Mouse (Mus musculus) B cell, adult 2 months (primary cell): Measurements from ENCODE around the gene B4gat1.

ENCODE experiments used
- DNase-seq, 2 experiments: peaks; one replicate each; pipeline ENCODE4 v3.0.0; 2022

Gene B4gat1

DNA sequence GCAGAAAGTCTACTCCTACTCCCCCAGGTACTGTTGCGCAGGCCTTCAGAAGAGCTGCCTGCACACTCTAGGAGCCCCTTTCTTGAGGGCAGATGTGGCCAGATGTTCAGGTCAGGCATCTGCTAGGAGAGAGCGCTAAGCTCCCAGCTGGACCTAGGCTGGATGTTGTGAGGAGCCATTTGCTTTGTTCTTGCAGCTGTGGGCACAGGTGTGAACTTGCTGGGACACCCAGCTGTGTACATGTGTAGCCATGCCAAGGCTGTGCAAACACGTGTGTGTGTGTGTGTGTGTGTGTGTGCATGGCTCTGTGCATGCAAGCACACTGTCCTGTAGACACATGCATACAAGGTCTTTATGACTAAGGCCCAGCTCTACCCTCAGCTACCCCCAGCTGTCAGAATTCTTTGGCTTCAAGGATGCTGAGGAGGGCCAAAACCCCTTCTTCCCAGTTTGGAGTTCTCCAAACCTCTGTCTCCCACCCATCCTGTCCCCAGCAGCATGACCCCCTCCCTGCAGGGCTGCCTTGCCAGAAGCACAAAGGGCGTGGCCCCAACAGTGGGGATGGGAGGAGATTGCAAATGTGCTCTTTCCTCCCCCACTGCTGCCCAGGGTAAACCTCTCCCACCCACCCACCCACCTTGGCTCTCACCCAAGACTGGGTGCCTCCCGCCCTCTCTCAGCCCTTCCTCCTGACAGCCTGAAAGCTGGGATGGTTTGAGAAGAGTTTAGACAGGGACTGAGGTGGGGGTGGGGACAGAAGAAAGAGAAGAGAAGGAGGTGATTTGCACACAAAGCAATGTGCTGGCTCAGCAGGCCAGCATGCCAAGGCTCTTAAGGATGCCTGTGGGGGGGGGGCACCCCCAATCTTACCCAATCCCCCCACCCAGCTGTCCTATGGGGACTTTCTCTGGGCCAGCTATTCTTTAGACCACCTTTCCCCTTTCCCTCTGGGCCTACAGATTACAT, 22.0 kb downstream of the B4gat1 start:
- no peak for DNase-seq

DNA sequence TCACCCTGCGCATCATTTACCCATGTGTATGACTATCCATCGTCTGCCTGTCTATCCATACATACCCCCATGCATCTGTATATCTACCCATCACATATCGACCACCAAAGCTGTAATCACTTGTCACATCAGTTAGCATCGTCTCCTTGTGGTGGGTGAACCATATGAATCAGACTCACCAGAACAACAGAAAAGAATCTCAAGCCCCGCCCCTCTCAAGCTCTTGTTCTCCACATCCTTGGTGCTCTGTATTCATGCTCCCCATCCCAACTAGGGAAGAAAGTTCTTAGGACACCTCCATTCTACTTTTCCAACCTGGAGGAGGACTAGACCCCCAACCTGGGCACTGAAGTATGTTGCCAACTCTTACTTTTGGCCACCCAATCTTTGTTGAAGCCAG, 23.4 kb downstream of the B4gat1 start:
- DNase-seq = no peak

DNA sequence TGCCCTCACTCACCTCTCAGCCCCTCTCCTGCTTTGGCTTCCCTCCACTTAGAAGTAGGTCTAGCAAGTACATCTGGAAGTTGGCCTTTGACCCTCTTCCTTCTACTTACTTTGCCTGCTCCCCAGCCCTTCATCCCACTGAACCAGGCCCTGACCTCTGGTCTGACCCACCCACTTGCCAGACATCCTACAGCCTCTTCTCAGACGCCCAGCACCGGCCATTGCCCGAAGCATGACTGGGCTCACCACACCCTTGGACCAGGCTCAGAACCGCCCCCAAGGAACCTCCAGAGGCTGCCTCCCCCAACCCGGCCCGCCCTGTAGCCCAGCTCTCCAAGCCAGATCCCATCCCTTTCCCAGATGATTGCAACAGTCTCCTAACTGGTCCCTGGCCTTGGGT, 23.8 kb downstream of the B4gat1 start:
- no peak for DNase-seq

DNA sequence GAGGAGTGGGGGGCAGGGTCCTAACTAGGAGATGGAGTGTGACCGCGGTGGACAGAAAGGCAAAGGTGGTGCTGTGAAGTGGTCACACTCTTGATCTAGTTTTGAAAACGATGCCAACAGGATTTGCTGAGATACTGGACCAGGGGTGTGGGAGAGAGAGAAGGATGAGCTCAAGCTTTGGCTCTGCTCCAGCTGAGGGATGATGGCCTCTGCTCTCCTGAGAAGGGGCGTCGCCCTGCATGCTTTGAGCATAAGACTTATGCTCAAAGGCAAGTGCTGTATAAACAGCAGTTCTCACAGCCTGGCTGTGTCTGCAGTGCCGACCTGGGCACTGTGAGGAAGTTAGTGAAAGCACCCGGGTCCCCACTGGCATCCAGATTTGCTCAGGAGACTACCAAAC, 26.5 kb downstream of the B4gat1 start:
- no peak for DNase-seq

DNA sequence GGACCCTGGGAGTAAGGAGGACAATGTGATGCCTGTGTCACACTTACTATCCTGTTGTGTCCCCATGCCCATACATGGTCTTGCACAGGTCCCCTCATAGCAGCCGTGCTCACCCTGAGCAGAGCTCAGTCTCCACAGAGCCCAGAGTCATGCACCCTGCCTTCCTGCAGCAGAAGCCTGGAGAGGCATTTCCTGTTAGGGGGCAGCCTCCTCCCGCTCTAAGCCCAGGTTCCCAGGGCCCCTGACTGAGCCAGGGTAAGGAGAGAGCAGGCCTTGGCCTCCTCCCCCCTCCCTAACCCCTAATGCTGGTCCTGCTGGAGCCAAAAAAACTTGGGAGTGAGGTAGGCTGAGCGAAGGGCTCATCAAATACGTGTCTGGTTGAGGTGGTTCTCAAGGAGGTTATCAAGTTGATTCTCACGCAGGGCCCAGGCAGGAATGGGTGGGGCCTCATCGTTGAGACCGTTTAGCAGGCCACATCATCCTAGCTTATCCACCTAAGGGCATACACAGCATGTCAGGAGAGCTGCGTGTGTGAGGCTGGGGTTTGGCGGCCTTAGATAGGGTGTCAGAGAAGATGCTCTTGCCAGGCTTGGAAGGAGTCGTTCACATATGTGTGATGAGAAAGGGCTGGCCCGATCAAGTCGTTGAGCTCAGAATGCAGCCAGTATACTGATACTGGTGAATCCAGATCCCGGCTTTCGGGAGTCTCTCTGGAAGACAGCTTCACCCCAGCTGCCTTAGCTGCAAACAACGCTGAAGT, 28.6 kb downstream of the B4gat1 start:
- DNase-seq = no peak

DNA sequence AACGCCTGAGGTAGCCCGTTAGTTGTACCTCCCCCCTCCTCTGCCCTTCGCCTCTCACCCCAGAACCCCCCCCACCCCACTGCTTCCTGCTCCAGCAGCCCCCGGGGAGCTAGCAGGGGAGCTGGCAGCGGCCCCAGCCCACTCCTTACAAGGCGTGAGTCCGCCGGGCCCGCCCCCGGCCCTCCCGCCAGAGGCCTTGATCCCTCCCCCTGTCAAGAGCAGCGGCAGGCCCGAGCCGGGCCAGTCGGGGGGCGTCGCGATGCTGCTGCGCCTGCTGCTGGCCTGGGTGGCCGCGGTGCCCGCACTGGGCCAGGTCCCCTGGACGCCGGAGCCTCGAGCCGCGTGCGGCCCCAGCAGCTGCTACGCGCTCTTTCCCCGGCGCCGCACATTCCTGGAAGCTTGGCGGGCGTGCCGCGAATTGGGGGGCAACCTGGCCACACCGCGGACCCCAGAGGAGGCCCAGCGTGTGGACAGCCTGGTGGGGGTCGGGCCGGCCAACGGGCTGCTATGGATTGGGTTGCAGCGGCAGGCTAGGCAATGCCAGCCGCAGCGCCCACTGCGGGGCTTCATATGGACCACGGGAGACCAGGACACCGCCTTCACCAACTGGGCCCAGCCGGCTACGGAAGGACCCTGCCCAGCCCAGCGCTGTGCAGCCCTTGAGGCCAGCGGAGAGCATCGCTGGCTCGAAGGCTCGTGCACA, 29.4 kb downstream of the B4gat1 start, which contains the start of gene Cd248:
Gene Cd248 (plus strand): TSS at position 212 of the 703 bp plus-strand sequence.
- no peak for DNase-seq

DNA sequence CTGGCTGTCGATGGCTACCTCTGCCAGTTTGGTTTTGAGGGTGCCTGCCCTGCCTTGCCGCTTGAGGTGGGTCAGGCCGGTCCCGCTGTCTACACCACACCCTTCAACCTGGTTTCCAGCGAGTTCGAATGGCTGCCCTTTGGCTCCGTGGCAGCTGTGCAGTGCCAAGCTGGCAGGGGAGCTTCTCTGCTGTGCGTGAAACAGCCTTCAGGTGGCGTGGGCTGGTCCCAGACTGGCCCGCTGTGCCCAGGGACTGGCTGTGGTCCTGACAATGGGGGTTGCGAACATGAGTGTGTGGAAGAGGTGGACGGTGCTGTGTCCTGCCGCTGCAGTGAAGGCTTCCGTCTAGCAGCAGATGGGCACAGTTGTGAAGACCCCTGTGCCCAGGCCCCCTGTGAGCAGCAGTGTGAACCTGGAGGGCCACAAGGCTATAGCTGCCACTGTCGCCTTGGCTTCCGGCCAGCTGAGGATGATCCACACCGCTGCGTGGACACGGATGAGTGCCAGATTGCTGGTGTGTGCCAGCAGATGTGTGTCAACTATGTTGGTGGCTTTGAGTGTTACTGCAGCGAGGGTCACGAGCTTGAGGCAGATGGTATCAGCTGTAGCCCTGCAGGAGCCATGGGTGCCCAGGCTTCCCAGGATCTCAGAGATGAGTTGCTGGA, 30.1 kb downstream of the B4gat1 start:
- no peak for DNase-seq

DNA sequence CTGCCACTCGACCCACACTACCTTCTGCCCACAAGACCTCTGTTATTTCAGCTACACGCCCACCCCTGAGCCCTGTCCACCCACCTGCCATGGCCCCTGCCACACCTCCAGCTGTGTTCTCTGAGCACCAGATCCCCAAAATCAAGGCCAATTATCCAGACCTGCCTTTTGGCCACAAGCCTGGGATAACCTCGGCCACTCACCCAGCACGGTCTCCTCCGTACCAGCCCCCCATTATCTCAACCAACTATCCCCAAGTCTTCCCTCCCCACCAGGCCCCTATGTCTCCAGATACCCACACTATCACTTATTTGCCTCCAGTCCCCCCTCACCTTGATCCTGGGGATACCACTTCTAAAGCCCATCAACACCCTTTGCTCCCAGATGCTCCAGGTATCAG, 30.9 kb downstream of the B4gat1 start:
- no peak for DNase-seq

DNA sequence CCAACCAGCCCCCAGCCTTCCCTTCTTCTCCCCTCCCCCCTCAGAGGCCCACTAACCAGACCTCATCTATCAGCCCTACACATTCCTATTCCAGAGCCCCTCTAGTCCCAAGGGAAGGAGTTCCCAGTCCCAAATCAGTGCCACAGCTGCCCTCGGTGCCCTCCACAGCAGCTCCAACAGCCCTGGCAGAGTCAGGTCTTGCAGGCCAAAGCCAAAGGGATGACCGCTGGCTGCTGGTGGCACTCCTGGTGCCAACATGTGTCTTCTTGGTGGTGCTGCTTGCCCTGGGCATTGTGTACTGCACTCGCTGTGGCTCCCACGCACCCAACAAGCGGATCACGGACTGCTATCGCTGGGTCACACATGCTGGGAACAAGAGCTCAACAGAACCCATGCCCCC, 31.4 kb downstream of the B4gat1 start:
- no peak for DNase-seq

DNA sequence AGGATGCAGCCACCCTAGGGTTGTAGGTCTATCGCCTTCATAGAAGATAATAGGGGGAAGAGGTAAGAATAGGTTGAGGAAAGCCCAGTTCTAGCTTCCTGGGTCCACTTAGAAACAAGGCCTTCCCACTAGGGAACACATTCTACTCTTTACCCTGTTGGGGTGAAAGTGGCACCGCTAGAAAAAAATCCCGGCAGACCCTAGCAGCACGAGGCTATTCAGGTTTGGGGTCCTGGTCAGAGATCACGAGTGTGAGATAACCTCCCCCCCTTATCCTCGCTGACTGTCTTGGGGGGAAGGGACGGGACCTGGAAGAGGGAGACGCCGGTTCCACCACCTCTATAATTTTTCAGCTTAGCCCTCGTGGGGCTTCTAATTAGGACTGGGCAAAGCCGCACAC, 32.5 kb downstream of the B4gat1 start:
- DNase-seq = no peak

DNA sequence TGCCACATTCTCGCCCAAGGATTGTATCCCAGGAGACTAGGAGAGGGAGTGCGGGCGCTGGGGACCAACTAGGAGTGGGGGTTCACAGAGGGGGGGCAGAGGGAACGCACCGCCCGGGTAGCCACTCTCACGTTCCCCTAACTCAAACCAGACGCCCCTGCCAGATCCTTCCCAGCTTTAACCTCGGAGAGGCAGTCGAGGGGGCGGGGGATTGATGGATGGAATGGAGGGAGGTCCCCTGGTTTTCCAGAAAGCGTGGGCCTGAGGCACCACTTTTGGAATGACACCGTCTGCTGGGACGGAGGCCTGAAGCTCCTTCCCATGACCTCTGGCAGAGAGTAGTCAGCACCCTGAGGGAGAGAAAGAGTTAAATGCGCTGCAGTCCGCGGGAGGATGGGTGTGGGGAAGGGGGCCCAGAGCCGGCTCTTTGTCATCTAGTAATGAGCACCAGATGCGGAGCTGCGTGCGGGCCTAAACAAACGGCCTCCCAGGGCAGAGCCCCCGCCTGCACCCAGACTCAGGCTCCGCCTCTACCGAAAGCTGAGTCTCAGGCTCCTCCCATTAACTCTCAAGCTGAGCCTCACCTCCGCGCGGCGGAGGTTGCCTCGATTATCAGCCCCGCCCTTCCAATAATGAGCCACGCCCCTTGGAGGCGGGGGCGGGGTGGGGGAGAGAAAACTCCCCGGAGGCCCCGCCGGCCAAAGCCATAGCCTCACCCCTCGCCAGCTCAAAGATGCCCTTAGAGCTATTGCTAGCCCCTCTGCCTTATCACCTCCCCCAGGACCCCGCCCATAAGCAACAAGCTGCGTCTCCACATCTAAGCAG, 33.1 kb downstream of the B4gat1 start:
- peak; percentile 84 to 85 for DNase-seq

DNA sequence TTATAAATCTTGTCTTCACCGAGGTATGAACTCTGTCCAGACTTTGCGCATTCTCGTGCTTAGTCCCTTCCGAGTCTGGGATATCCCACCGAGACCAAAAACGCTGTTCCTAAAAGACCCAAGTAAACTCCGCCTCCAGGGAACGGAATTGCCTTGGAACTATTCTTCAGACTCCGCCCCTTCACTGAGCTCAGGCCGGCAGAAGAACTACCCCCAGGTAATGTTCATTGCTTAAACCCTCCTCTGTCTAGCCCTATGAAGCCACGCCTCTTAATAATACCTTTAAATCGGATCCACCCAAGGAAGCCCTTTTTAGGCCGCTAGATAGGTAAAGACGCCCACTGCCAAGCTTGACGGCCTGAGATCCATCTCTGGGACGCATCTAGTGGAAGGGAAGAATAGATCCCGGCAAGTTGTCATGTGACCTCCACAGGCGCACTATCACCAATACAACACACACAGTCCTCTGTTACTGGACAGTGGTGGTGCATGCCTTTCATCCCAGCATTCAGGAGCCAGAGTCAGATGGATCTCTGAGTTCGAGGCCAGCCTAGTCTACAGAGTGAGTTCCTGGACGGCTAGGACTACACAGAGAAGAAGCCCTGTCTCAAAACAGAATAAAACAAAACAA, 33.9 kb downstream of the B4gat1 start:
- DNase-seq = peak in 1 of 2 experiments; percentile 23

DNA sequence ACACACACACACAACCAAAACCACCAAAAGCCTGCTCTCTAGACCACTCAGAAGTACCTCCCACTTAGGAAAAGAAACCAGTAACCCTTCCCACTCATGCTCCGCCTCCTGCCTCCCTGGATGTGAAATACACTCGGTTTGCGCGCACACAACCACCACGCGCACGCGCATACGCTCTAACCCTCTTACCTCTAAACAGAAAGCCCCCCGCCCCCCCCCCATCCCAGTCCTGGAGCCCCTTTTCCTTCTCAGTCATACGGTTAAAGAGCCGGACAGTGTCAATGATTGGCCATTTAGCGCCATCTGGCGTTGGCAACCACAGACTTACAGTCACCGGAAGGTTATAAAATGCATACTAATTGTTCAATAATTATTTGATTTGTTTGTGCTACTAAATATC, 34.4 kb downstream of the B4gat1 start:
- peak; percentile 61 to 65 for DNase-seq

DNA sequence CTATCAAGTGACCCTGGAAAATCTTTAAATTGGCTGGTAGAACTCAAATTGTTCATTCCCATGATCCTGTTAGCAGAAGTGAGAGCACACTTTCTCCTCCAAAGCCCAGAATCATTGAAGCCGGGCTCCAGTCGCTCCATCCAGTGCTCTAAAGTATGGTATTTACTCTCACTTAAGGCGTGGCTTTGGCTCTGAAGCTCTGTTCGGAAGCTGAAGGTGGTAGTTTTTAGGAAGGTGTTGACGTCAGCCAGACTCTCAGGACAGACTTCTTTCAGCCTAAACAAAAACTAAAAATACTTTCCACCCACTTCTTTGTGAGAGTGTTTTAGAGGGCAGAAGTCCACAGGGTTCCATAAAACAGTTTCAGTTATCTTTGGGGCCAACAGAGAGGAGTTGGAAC, 34.9 kb downstream of the B4gat1 start:
- no peak for DNase-seq

DNA sequence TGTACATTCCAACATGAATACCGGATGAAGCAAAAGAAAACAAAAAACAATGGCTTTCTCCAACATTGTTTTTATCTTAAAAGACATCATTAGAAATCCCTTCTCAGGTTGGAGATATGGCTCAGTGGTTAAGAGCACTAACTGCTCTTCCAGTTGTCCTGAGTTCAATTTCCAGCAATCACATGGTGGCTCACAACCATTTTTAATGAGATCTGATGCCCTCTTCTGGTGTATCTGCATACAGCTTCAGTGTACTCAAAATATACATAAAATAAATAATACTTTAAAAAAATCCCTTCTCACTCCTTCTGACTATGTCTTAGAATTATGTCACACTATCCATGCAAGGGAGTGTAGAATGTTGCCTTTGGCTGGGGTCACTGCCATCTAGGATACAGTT, 40.7 kb downstream of the B4gat1 start:
- no peak for DNase-seq

DNA sequence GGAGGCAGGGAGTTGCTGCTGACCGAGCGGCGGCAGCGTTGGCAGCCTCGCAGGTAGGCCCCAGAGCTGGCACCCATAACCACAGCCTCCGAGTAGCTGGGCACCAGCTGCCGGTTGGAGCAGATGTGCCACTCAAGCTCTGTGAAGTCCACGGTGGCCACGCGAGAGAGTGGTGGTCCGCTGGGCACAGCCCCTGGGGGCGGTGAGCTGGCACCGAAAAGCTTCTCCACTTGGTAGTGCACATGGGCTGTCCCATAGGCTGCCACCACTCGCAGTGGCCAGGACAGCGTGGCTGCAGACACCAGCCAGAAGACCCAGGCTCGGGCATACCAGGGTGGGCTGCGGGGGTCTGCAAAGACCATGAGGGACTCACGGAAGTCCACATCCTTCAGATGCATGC, 43.4 kb downstream of the B4gat1 start:
- no peak for DNase-seq

DNA sequence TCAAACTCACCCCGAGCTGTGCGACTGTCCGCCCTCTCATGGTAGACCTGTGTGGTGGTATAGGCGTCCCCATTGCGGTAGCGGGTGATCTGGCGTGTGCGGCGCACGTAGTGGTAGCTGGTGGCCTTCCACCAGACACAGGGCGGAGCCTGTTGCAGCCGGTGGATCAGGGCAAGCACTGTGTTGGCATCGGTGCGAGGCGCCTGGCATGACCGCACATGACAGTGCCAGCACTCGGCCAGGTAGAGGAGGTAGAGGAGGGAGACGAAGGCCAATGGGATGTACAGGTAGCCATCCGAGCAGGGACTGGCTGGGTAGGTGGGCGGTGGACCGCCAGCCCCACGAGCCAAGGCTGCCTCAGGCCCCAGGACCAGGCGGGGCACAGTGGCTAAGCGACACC, 44.0 kb downstream of the B4gat1 start:
- DNase-seq = no peak

DNA sequence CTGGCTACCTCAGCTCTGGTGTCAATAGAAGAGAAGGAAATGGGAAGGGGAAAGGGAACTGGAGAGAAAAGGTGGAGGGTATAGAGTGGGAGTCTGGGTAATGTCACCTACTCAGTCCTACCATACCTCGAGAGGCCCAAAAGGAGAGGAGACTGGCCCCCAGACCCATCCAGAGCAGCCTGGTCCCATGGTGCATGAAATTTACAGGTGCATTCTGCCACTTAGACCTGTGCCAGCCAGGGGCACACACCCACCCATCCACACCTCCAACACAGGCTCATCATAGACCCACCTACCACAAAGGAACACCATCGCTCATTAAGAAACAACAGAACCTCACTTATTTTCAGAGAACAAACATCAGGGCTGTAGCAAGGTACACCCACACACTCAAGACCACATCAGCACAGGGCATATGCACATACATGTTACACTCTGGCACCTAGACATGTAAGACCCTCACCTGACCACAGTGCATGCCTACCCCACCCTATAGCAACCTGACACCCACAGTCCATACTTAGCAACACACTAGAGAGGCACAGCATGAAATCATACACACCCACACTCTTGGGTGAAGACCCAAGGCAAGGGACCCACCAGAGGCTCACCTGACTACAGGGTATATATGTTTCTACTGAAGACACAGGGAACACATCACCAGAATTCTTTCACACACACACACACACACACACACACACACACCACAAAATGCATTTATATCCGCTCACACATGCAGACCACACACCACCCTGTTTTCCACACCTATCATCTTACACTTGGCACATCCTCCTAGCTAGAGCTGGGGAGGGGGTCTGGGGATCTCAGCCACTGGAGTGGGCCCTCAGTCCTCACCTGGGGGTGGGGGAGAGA, 45.6 kb downstream of the B4gat1 start:
- no peak for DNase-seq

DNA sequence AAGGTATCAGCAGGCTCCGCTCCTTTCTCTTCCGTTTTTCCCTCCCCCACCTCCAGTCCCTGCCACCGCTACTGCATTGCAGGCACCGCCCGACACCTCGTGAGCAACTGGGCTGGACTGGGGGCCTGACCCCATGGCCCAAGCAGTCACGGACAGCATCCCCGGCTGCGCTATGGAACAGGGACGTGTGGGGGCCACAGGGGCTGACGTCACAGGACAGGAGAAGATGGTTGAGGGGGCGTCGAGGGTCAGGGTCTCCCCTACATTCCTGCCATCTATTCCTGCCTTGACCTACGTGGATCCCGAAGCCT, 46.2 kb downstream of the B4gat1 start:
- DNase-seq = no peak

DNA sequence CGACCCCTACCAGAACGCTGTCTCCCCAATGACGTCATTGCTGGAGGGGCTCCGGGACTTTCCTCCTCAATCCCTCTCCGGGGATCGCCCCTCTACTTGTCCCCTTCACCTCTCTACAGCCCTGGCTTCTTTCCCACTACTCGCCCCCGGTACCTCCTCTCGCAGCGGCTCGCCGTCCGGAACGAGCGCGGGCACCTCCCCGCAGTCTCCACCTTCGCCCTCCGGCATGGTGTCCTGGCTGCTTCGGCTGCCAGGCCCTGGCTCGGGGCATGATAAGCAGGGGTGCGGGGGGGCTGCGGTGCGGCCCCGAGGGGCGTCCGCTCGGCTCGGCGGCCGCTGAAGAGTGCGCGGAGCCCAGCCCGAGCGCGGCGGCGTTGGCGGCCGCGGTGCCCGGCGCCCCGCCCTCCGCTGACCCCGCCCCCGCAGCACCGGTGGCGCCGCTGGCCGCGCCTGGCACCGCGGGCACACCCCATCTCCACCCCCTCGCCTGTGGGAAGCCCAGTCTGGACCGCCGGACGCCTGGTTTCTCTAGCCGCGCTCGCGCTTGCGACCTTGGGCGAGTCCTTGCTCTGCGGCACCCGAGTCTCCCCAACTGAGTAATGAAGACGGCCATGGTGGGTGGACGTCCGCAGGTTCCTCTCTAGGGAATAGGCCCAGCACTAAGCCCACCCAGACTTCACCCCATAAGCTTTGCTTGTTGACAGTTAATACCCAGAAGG, 46.7 kb downstream of the B4gat1 start, which contains the start of gene Tmem151a:
Gene Tmem151a (minus strand): TSS at position 387 of the 719 bp plus-strand sequence.
- no peak for DNase-seq
